Mouse (Mus musculus) thymus, adult 18-20 months (tissue): Measurements from ENCODE around the gene Sf3b4.
"Not testable (repeated sequence)": the region's sequence is repeated elsewhere in the genome, so short reads cannot be mapped to it uniquely, and the experiment has no call there.

Source experiments
- DNase-seq, 2 experiments: peaks; one replicate each; pipeline ENCODE4 v3.0.0; 2022; ENCODE audit warnings: mixed read lengths in 2 of 2

Gene Sf3b4

DNA sequence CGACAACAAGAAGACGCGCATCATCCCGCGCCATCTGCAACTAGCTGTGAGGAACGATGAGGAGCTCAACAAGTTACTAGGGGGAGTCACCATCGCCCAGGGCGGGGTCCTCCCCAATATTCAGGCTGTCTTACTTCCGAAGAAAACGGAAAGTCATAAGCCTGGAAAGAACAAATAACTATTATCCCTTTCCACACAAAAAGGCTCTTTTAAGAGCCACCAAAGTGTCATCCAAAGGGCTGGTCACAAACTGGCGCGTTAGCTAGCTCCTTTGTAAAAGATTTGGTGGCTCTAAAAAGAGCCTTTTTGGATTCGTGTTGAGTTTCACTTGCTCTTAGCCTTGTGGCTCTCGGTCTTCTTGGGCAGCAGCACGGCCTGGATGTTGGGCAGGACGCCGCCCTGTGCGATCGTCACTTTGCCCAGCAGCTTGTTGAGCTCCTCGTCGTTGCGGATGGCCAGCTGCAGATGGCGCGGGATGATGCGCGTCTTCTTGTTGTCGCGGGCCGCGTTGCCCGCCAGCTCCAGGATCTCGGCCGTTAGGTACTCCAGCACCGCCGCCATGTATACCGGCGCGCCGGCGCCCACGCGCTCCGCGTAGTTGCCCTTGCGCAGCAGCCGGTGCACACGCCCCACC is 48.1 kb downstream of the Sf3b4 start:
- not testable (repeated sequence) for DNase-seq

DNA sequence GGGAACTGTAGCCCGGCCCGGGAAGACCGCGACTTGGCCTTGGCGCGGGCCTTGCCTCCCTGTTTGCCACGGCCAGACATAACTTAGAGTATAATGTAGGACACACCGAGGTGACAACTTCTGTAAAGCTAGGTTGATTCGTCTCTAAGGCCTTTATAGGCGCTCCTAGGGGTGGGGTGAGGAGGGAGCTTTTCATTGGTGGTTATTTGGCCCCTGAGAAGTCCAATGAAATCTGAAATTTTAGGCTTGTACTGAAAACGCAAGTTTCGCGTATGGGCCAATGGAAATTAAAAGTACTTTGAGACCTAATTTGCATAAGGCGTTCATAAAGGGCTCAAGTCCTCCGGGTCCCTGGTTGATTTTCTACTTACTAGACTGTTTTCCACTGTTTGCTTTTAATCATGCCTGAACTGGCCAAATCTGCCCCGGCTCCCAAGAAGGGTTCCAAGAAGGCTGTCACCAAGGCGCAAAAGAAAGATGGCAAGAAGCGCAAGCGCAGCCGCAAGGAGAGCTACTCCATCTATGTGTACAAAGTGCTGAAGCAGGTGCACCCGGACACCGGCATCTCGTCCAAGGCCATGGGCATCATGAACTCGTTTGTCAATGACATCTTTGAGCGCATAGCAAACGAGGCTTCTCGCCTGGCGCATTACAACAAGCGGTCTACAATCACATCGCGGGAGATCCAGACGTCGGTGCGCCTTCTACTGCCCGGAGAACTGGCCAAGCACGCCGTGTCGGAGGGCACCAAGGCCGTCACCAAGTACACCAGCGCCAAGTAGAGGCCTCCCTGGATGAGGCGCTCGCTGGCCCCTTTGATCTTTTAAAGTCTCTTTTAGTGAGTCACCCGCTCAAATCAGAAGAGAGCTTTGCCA is 48.9 kb downstream of the Sf3b4 start, which contains the start of the genes Hist2h2ac and Hist2h2be:
Gene Hist2h2ac, minus strand, starts transcription at position 116 of the 875 bp plus-strand sequence.
Gene Hist2h2be, plus strand, starts transcription at position 355 of the 875 bp plus-strand sequence.
- DNase-seq: peak; percentile 75 to 92

DNA sequence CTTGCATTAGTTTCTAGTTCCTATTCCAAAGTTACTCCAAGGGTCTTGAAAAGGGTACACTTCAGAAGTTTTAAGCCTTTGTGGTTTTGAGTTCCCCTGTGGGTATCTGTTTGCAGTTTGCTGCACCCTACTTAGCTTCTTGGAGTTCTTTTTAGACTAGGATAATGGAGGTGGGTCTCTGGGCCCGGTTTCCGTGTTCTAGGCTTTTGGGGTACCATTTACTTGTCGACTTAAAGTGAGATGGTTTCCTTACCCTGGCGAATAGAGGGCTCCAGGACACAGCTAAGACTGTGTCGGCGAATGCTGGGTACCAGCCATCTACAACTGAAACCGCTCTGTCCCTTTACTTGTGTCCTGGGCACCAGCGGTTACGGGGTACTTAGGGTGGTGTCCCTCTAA is 49.5 kb downstream of the Sf3b4 start:
- peak in 1 of 2 experiments; percentile 36 for DNase-seq

DNA sequence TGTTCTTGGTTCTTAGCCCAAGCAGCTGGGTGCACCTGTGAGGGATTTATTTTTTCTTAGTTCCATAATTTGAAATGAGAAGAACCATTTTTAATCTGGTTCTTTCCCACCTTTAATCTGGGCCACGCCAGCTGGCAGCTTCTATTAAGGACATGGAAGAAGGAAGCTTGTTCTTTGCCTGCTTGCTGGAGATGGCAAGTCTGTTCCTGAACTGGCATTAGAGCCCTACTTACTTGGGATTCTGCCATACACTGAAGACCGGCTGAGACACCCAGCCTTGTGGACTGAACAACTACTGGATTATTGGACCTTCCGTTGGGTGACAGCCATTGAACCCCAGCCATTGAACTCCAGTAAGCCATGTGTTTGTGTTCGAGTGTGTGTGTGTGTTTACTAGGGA is 50.6 kb downstream of the Sf3b4 start:
- no peak for DNase-seq

DNA sequence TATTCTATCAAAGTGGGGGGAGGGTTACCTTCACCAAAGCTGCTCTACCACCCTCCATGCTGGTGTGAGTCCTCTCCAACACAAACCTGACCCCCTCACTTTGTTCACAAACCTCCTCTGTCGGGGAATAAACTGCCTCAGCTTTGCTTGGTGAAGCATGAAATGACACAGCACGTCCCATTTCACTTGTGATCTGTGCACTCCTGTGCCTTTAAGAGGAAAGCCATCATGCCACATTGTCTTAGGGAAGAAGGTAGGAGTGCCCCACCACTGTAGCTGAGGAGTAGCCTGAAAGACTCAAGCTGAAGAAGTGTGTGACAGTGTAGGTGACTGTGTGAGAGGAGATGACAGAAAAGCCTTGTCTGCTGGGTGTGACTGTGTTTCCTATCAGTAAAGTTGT is 53.3 kb downstream of the Sf3b4 start:
- DNase-seq: no peak
